Mouse (Mus musculus) neural tube, embryonic 13.5 days (tissue): Measurements from ENCODE around the gene Ip6k1. TPM values are rescaled to one million over a fixed set of nuclear protein-coding genes. Genes with fewer than 3 reads are reported as not detected.

Experiments
- ATAC-seq: fragments of 200-750 bp; cut with Nextera tagmentation; 2 replicates; pipeline ENCODE4 v1.8.0; 2017; ENCODE audit warnings: low read depth, mild to moderate bottlenecking, moderate TSS enrichment, moderate library complexity
- H3K27ac ChIP-seq: fragments of 300-500 bp; sonication (generic); replicated peaks from 2 replicates; pipeline ENCODE4 v1.5.1; 2015; ENCODE audit warnings: moderate library complexity, mild to moderate bottlenecking, inconsistent platforms
- H3K27me3 ChIP-seq: fragments of 300-500 bp; sonication (generic); 2 replicates; pipeline ENCODE4 v1.6.1; 2015; ENCODE audit warnings: mild to moderate bottlenecking, inconsistent platforms
- H3K36me3 ChIP-seq: fragments of 300-500 bp; sonication (generic); 2 replicates; pipeline ENCODE4 v1.6.1; 2015; ENCODE audit warnings: mild to moderate bottlenecking, inconsistent platforms
- H3K4me1 ChIP-seq: fragments of 300-500 bp; sonication (generic); replicated peaks from 2 replicates; pipeline ENCODE4 v1.6.1; 2015; ENCODE audit warnings: inconsistent platforms
- H3K4me2 ChIP-seq: fragments of 300-500 bp; sonication (generic); 2 replicates; pipeline ENCODE4 v1.6.1; 2015; ENCODE audit warnings: inconsistent platforms, mild to moderate bottlenecking, moderate library complexity
- H3K4me3 ChIP-seq: fragments of 300-500 bp; sonication (generic); 2 replicates; pipeline ENCODE4 v1.5.1; 2015; ENCODE audit warnings: mild to moderate bottlenecking, inconsistent platforms
- H3K9ac ChIP-seq: fragments of 300-500 bp; sonication (generic); 2 replicates; pipeline ENCODE4 v1.6.1; 2015; ENCODE audit warnings: moderate library complexity, mild to moderate bottlenecking, inconsistent platforms
- H3K9me3 ChIP-seq: fragments of 300-500 bp; sonication (generic); 2 replicates; pipeline ENCODE4 v1.6.1; 2016; ENCODE audit warnings: inconsistent platforms
- WGBS: fragments of 180-500 bp; shearing (Covaris S2); methylation state at CpG from one replicate; pipeline ENCODE4 v1.1.7; 2015; 5-methylcytosine and 5-hydroxymethylcytosine counted together
- polyA plus RNA-seq: library from polyadenylated mRNA; unstranded; fragments of >200 nt; fragmentation: Nextera tagmentation; extraction: Ambion mirVana; gene quantifications from 2 replicates; pipeline ENCODE4 v1.2.1, GENCODE M21; 2015

Ip6k1 gene
- polyA plus RNA-seq, 1 experiment from 2014 or later: 94.1 TPM

DNA sequence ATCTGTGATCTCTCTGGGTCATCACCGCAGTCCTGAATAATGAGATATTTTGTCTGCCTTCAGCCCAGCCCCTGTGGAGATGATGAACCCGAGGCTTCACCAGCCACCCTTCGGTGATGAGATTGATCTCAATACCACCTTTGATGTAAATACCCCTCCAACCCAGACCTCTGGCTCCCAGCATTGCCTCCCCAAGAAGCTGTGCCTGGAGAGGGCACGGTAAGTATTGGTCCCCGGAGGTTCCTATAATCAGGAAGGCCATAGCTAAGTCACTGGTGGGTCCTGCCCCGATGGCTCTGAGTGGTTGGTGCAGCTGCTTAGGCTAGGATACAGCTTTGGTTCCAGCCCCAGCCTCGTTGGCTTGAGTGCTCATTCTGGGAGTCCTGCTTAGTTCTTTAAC is 33.8 kb upstream of the Ip6k1 start:
- Histone ChIP-seq H3K27ac (no peak overlapping the region), H3K27me3 (no peaks in the 10 kb centered on the region), H3K4me3 (no peak overlapping the region), H3K9me3 (no peaks in the 10 kb centered on the region), H3K4me1 (no peaks in the 10 kb centered on the region), H3K9ac (no peak overlapping the region; the same call in 1 of the 2 replicates), H3K36me3 (0 out of 2 replicates have a peak, but pooled peaks cover 5% of the 10 kb centered on the region), H3K4me2 (no peak overlapping the region)
- ATAC-seq: no peak
- WGBS: 89% methylated on average over 7 of the region's 7 CpGs

DNA sequence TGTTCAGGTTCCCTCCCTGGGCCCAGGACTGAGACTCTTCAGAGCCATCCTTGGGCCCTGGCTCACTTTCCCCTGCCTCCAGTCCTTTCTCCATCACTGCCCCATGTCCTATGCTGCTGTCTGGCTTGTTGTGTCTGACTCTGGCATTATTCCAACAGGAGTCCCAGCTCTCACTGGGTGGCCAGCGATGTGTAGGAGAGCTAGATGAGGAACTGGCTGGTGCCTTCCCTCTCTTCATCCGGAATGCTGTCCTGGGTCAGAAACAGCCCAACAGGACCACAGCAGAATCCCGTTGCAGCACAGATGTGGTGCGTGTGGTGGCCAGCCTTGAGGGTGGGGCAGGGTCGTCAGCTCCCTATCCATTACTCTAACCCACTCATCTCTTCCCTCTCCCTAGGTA is 32.0 kb upstream of the Ip6k1 start:
- ATAC-seq: no peak
- H3K36me3 ChIP-seq: 0 out of 2 replicates have a peak, but pooled peaks cover 5% of the 10 kb centered on the region

DNA sequence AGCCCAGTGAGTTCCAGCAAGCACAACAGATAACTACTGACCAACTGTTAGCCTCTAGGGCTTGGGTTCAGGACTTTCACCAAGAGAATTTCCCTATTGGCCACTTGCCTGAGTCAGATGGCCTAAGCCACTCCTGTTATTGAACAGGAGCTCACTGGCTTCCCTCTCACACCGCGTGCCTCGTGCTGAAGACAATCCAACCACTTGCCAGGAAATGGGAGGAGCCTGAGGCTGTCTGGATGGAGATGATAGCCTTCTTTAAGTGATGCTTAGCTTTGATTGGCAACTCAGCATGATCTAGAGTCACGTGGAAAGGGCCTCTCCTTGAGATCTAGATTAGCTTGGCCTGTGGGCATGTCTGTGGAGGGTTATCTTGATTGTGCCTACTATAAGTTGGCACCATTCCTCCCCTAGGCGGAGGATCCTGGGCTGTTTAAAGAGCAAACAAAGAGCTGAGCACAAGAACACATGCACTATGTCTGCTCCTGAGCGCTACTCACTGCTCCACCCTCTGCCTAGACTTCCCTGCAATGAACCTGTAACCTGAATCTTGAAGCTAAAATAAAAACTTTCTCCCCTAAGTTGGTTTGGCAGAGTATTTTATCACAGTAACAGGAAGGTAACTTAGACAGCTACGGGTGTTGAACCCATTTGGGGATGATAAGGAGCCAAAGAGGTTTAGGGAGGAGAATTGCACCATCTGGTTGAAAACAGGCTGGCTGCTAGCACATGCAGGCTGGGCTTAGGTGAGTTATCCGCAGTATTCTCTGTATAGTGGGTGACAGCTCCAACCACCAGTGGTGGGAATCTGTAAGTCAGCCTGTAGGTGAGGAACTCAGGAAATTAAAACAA is 30.4 kb upstream of the Ip6k1 start:
- Histone ChIP-seq H3K4me2 (no peak overlapping the region), H3K27me3 (no peaks in the 10 kb centered on the region), H3K9me3 (no peaks in the 10 kb centered on the region), H3K27ac (no peak overlapping the region), H3K36me3 (0 out of 2 replicates have a peak, but pooled peaks cover 5% of the 10 kb centered on the region), H3K9ac (no peak overlapping the region), H3K4me1 (0 out of 2 replicates have a peak, but pooled peaks cover 4% of the 10 kb centered on the region), H3K4me3 (no peak overlapping the region)
- 83% methylated on average over 8 of the region's 8 CpGs for WGBS
- no peak for ATAC-seq

More for the DNA sequence above, 32.0 kb upstream of the Ip6k1 start:
- Histone ChIP-seq H3K4me2 (no peak overlapping the region), H3K4me3 (no peak overlapping the region), H3K9me3 (no peaks in the 10 kb centered on the region), H3K27ac (no peak overlapping the region), H3K4me1 (no peaks in the 10 kb centered on the region), H3K27me3 (no peaks in the 10 kb centered on the region), H3K9ac (no peak overlapping the region)
- WGBS: 87% methylated on average over 5 of the region's 5 CpGs

DNA sequence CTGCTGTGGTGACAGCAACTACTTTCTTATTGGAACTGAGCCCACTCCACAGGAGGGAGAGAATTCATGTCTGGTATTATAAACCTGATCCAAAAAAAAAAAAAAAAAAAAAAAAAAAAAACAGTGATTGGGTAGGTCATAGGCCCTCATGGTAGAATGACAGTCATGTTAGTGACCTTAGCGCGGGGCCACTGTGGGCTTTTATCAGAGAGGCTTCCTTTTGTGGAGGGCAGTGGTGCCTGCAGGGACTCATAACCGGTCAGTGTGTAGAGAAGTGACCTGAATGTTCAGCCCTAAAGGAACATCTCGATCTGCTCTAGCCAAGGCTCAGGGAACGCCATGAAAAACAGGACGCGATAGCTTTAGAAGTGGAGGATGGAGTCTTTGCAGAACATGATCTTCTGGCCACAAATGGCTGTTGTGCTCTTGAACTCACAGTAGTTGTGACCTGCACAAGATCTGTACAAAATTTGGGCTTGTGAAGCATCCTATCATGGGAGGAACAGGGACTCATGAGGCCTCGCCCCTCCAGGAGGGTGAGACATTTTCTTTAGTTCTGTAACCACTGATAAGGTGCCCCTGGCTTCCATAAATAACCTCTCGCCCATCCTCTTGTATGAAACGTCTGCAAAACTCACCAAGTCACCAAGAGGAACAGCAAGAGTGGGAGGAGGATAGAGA is 27.7 kb upstream of the Ip6k1 start:
- Histone ChIP-seq H3K4me1 (0 out of 2 replicates have a peak, but pooled peaks cover 4% of the 10 kb centered on the region), H3K9me3 (no peaks in the 10 kb centered on the region), H3K27me3 (no peaks in the 10 kb centered on the region), H3K9ac (no peak overlapping the region), H3K36me3 (0 out of 2 replicates have a peak, but pooled peaks cover 3% of the 10 kb centered on the region), H3K4me3 (no peak overlapping the region), H3K4me2 (no peak overlapping the region), H3K27ac (no peak overlapping the region)
- no peak for ATAC-seq
- 84% methylated on average over 10 of the region's 10 CpGs for WGBS

DNA sequence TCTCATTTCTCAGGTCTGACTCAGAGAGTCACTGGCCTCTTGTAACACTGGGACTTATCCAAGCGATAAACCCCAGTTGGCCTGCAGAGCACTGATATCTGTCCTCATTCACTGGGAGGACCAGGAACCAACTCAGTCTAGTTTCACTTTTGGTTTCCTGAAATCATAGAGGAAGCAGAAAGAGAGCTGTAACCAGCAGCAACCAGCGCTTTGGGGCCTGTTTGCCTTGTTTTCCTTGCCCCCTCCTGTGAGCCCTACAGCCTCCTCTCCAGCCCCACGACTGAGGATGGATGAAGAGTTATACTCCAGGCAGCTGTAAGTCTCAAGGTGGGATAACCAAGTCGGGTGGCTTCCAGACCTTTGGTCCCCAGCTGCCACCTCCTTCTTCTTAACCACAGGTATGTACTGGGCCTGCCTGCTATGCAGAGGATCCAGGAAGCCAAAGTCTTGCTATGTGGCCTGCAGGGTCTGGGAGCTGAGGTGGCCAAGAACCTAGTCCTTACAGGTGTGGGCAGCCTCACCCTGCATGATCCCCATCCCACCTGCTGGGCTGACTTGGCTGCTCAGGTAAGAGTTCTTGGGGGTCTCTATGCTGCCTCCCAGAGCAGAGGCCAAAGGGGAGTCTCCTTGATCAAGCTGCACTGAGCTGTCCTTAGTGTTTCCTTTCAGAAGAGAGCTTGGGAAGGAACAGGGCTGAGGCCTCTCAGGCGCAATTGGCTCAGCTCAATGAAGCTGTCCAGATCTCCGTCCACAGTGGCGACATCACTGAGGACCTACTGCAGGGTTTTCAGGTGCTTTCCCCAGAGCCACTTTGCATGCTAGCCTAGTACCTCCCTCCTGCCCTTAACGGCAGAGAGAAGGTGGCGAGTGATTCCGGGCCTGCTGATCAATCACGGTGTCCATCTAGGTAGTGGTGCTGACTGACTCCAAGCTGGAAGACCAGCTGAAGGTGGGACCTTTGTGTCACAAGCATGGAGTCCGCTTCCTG is 26.6 kb upstream of the Ip6k1 start, which contains the start of gene Uba7:
Uba7 (plus strand) TSS at position 107 of the 988 bp plus-strand sequence.
- no peak within 1 kb of the TSS for H3K27ac ChIP-seq
- H3K4me2 ChIP-seq: no peak within 1 kb of the TSS
- no peak for ATAC-seq
- H3K9ac ChIP-seq: no peak within 1 kb of the TSS
- H3K9me3 ChIP-seq: no peaks in the 10 kb centered on the region
- H3K4me3 ChIP-seq: no peak within 1 kb of the TSS
- H3K27me3 ChIP-seq: no peaks in the 10 kb centered on the region
- H3K36me3 ChIP-seq: no peaks in the 10 kb centered on the region
- 69% methylated on average over 12 of the region's 12 CpGs for WGBS
- H3K4me1 ChIP-seq: 0 out of 2 replicates have a peak, but pooled peaks cover 5% of the 10 kb centered on the region

DNA sequence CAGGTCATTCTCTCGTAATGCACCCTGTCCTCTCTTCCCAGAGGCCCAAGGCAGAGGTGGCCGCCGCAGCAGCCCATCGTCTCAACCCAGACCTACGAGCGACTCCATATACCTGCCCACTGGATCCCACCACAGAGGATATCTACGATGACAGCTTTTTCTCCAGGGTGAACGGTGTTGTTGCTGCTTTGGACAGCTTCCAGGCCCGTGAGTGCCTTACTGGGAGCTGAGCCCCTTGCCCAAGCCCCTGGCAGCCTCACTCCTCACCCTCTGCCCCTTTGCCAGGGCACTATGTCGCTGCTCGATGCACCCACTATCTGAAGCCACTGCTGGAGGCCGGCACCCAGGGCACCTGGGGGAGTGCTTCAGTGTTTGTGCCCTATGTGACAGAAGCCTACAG is 23.5 kb upstream of the Ip6k1 start:
- ATAC-seq: no peak
- Histone ChIP-seq H3K4me1 (peaks cover 31% of the 10 kb centered on the region), H3K36me3 (no peaks in the 10 kb centered on the region), H3K9me3 (no peaks in the 10 kb centered on the region), H3K27me3 (peaks cover 9% of the 10 kb centered on the region), H3K27ac (no peak overlapping the region), H3K4me2 (no peak overlapping the region), H3K9ac (no peak overlapping the region), H3K4me3 (no peak overlapping the region)
- 90% methylated on average over 12 of the region's 12 CpGs for WGBS

DNA sequence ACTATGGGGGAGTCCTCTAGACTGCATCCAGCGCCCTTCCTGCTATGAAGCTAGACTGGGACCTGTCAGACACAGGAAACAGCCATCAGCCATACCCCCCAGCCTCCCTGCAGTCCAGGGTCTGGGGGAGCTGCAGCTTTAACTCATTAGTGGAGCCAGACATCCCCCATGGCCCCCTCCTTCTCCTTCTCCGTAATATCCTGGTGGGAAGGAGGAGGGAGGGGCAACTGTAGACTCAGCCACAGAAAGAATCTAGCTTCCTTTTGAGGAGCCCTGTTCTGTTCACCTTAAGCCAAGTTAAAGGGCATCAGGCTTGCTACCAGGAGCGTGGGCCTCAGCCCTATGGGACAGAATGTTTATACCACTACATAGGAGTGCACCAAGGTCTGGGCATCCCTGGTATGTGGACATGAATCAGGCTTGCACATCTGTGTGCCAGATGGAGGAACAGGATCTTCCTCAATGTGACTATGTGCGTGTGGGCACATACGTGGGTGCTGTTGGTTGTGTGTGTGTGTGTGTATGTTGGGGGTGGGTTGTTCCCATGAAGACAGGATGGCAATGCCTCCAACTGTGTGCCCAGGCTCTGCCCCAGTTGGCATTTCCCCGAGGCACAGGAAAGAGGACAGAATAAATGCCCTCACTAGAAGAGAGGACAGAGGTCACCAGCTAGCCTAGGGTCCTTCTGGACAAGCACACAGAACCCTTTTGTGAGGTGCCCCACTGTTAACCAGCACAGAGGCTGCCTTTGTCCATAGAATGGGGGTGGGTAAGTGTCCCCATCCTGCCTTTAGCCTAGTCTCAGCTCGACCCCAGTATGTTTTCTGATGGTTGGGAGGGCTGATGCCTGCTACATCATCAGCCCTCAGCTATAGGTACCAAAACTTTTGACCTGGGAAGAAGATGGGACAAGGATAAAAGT is 20.4 kb upstream of the Ip6k1 start:
- H3K9me3 ChIP-seq: no peaks in the 10 kb centered on the region
- ATAC-seq: no peak
- peak overlapping the region; percentile 76; the same call in 1 of the 2 replicates for H3K9ac ChIP-seq
- no peaks in the 10 kb centered on the region for H3K36me3 ChIP-seq
- H3K4me3 ChIP-seq: no peak overlapping the region
- H3K27ac ChIP-seq: peak overlapping the region; percentile 94
- peak overlapping the region; percentile 82 for H3K4me2 ChIP-seq
- 57% methylated on average over 7 of the region's 7 CpGs for WGBS
- H3K27me3 ChIP-seq: peaks cover 26% of the 10 kb centered on the region
- peaks cover 41% of the 10 kb centered on the region for H3K4me1 ChIP-seq

DNA sequence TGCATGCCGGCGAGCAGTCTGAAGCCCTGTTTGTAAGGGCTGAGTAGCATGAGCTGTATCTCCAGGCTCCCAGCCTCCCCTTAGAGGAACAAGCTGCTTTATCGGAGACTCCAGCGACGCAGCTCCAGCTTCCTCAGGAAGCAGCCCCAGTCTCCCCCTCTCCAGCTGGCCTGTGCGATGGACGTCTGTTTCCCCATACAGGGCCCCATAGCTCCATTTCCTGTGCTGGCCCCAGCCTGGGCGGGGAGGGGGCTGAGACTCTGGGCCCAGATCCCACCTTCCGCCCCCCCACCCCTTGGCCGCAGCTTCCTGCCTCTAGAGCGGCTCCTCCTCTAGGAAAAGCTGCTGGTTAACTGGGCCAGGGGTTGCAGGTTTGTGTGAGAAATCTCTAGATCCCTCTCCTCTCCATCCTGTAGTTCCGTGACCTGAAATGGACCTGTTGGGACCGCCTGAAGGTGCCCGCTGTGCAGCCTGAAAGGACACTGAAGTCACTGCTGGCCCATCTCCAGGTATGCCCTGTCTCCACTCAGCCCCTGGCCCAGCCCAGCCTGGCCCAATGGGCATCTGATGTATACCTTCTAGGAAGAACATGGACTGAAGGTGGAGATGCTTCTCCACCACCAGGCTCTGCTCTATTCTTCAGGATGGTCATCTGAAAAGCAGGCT is 19.5 kb upstream of the Ip6k1 start, which contains the start of gene Gm20661:
Gm20661 (plus strand) TSS at position 378 of the 666 bp plus-strand sequence.
- 0 out of 2 replicates have a peak, but pooled peaks have one; percentile 6 for ATAC-seq
- peaks cover 45% of the 10 kb centered on the region for H3K4me1 ChIP-seq
- WGBS: 47% methylated on average over 14 of the region's 14 CpGs
- H3K36me3 ChIP-seq: no peaks in the 10 kb centered on the region
- peak within 1 kb of the TSS; percentile 76 for H3K9ac ChIP-seq
- H3K4me3 ChIP-seq: peak within 1 kb of the TSS; percentile 67
- H3K27me3 ChIP-seq: peaks cover 31% of the 10 kb centered on the region
- peak within 1 kb of the TSS; percentile 94 for H3K27ac ChIP-seq
- H3K9me3 ChIP-seq: no peaks in the 10 kb centered on the region
- H3K4me2 ChIP-seq: peak within 1 kb of the TSS; percentile 82

DNA sequence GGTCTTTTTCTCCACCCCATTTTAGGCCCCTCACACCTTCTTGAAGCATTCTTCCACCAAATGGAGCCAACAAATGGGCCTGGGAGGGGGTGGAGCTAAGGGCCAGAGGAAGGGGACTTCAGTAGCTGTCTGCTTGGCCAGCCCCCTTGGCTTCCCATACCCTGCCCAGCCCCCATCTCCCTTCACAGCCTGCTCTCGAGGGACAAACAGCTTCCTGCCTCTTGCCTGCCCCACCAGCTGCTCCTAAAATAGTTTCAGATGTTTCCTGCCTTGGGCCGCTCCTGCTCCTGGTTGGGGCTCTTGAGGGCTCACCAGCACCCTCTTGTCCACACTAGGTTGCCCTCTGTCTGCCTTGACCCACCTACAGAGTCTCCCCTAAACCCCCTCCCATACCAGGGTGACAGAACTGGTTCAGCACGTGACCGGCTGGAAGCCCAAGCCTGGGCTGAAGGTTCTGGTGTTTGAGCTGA is 18.8 kb upstream of the Ip6k1 start:
- no peak for ATAC-seq
- 37% methylated on average over 4 of the region's 4 CpGs for WGBS
- Histone ChIP-seq H3K36me3 (no peaks in the 10 kb centered on the region), H3K9ac (peak overlapping the region; percentile 76), H3K27ac (peak overlapping the region; percentile 94), H3K4me3 (peak overlapping the region; percentile 67), H3K9me3 (no peaks in the 10 kb centered on the region), H3K4me2 (peak overlapping the region; percentile 82), H3K4me1 (peaks cover 45% of the 10 kb centered on the region), H3K27me3 (peaks cover 31% of the 10 kb centered on the region)

DNA sequence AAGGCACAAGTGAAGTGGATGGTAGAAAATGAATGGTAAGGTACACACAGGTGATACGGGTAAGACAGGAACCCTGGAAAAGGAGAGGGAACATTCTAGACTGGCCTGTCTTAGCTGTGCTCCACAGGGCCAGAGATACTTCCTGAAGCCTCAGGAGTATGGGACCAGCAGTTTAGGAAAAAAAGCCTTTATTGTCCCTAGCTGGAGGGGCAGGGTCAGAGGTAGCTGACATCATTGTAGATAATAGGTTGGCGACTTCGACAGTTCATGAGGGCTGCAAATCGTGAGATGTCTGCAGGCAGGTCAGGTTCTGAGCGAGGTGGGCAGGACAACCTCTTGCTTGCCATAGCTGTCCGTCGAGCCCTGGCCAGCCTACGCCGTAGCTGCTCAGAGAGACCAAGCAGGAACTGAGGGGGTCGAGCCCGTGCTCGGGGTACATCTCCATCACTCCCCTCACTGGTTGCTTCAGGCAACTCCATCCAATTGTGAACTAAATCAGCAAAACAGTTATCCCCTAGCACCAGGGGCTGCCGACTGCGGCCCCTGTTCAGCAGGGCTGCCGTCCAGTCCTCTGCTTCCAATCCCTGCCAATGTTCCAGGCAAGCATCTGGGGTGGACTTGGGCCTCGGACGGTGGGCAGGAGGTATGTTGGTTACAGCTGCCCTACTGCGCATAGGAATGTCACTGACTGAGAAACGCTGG is 18.1 kb upstream of the Ip6k1 start:
- ATAC-seq: no peak
- Histone ChIP-seq H3K27me3 (peaks cover 31% of the 10 kb centered on the region), H3K9ac (peak overlapping the region; percentile 76), H3K36me3 (no peaks in the 10 kb centered on the region), H3K4me3 (peak overlapping the region; percentile 67), H3K27ac (peak overlapping the region; percentile 94), H3K9me3 (no peaks in the 10 kb centered on the region), H3K4me2 (peak overlapping the region; percentile 82), H3K4me1 (peaks cover 45% of the 10 kb centered on the region)
- WGBS: 67% methylated on average over 19 of the region's 19 CpGs
